Mouse (Mus musculus) lung, postnatal 14 days (tissue): ENCODE data around the gene Fitm2.

Experiments
- DNase-seq: peaks from one replicate; pipeline ENCODE4 v3.0.0; 2021

Gene Fitm2

DNA sequence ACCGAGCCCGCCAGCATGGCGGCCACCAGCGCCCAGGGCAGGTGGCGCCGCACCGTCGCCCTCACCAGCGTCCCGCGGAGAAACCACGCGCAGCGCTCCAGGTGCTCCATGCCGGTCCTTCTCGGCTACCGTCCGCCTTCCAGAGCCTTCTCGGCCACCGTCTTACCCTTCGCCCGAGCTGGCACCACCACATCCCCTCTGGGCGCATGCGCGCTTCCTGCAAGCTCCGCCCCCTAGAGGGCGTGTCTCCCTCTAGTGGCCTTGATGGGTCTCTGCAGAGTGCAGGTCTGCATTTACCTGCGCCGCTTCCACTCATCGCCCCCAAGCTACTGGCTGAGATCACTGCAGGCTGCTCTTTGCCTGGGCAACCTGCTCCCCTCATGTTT is at the start of gene Fitm2:
Fitm2 (minus strand) TSS at position 164 of the 386 bp plus-strand sequence.
- peak; percentile 96 for DNase-seq

- DNase-seq = no peak
These were observed 34.0 kb upstream of the Fitm2 start, which contains the start of gene Hnf4a for GRCm38 (mm10) chr2:163506300-163507004. Hnf4a (plus strand) TSS chr2:163506808.

- no peak for DNase-seq
These were observed 30.8 kb upstream of the Fitm2 start for GRCm38 (mm10) chr2:163503191-163503590.

DNA sequence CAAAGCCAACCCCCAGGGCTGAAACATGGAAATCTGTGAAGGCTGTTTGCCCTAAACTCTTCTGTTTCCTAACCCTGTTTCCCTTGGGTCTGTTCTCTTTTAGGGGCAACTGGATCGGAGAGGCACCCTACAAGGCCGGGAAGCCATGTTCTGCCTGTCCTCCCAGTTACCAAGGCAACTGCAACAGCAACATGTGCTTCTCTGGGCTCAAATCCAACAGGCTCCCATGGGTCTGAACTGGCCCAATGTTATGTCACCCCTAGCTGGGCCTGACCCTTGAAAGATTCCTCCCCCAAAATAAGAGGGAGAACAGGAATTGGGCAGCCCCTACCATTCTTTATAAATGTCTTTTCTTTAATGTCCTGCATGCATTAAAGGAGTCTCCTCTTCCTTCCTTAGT is 29.8 kb upstream of the Fitm2 start:
- DNase-seq = no peak

- no peak for DNase-seq
These were observed 22.0 kb upstream of the Fitm2 start for GRCm38 (mm10) chr2:163494456-163494855.

GRCm38 (mm10) chr2:163493976-163494375 is 21.5 kb upstream of the Fitm2 start:
- DNase-seq = peak; percentile 29

GRCm38 (mm10) chr2:163493031-163493430 is 20.6 kb upstream of the Fitm2 start:
- DNase-seq = no peak

- DNase-seq = no peak
These were observed 19.6 kb upstream of the Fitm2 start, which contains the start of gene R3hdml for GRCm38 (mm10) chr2:163492018-163492417. R3hdml (plus strand) TSS chr2:163492318.

GRCm38 (mm10) chr2:163491351-163491750 is 18.9 kb upstream of the Fitm2 start:
- DNase-seq = no peak

DNA sequence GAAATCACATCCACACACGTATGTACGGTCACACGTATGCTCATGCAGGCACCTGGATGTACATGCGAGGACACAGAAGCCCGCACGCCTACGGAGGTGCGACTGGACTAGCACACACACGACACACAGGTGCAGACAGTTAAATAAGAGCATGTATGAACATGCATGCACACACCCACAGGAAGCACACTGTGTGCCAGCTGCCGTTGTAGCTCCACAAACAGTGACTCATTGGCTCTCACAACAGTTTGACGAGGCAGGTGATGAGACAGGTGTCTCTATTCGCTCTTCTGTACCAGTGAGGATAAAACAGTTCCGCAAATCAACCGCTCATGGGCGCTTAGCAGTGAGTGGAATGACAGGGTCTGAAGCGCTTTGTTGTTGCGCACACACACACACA is 18.2 kb upstream of the Fitm2 start:
- no peak for DNase-seq

GRCm38 (mm10) chr2:163489725-163490291 is 17.4 kb upstream of the Fitm2 start:
- no peak for DNase-seq

GRCm38 (mm10) chr2:163487360-163487759 is 14.9 kb upstream of the Fitm2 start:
- DNase-seq = no peak

DNA sequence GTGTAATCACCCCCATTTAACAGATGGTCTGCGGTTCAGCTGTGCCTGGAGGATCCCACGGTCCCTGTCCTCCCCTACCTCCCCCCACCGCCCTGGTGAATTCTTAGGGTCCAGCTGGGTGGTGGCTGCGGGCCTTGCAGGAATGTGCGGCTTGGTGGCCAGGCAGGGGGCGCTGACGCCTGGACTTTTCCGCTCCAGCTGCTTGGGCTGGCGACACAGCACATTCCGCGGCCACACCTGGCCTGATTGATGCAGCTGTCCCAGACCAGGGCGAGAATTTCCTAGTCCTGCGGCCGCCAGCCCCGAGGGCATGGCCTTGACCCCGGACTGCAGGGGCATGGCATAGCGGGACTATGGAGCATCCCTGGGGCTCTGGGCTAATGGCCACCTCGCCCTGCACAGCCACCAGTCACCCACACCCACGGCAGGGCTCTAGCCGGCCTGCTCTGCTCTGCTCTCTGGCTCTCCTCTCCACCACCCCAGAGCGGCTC is 9.2 kb upstream of the Fitm2 start:
- peak; percentile 25 for DNase-seq

GRCm38 (mm10) chr2:163480191-163480825 is 7.9 kb upstream of the Fitm2 start:
- peak; percentile 44 for DNase-seq

- DNase-seq = peak; percentile 63
These were observed 541 bp downstream of the Fitm2 start for GRCm38 (mm10) chr2:163471710-163472465.

DNA sequence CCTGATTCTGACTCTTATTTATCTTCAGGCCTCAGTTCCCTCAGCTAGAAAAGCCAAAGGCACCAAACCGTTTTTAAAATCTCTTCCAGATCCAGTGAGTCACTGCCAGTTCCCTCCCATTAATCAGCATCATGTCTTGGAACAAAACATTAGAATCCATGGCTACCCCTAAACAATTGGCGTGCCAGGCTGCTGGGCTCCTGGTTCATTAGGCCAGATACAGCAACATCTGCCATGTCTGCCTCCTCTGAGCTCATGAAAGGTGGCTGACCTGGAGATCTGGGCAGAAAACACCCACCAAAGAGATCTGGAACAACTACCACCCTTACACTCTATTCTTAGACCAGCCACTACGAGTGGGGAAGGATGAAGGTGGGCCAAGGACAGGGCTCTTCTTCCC is 1.3 kb downstream of the Fitm2 start:
- DNase-seq = no peak

DNA sequence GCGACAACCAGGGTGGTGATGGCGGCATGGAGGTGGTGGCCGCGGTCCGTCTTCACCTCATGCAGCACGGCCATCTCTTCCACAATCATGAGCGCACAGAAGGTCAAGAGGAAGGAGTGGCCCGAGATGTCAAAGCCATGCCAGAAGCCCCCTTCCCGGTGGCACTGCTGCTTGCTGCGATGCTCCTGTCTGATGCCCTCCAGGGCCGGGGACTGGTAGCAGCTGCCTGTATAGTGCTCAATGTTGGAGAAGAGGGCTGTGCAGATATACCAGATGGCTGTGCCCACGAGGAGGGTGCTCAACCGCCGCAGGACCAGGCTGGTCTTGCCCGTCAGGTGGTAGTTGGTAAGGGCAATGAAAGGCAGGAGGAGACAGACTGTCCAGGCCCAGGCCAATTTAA is 2.7 kb downstream of the Fitm2 start:
- no peak for DNase-seq

DNA sequence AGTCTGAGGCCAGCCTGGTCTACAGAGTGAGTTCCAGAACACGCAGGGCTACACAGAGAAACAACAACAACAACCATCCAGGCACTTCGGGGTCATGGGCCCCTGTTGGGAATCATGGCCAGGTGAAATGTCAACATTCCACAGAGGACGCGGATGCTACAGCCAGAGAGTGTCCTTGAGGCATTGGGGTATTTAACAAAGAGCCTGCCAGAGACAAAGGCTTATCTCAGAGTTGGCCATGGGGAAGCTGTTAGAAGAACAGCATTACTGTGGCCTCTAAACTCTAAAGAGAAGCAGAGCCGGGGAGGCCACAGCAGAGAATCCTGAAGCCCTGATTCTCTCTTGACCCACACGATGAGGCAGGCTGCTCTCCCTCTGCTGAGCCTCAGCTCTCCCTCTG is 3.6 kb downstream of the Fitm2 start:
- DNase-seq = no peak

GRCm38 (mm10) chr2:163467585-163467984 is 4.8 kb downstream of the Fitm2 start:
- DNase-seq = no peak

DNA sequence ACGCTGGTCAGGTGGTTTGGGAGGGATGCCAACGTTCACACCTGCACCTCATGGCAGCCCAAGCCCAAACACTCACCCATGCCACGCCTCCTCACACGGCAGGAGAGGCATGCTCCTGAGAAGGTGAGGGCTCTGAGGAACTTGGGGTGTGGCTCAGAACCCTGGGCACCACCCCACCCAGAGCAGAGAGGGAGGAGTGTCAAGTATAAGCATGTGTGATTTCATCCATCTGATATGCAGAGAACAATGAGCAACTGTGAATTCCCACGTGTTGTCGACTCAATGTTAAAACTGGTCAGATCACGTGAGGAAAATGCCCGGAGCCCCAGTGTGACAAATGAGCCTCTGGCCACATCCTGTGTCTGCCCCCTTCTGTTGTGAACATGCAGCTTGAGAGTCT is 5.7 kb downstream of the Fitm2 start:
- DNase-seq = peak; percentile 39

- peak; percentile 29 for DNase-seq
These were observed 7.9 kb downstream of the Fitm2 start for GRCm38 (mm10) chr2:163464562-163464961.

- no peak for DNase-seq
These were observed 8.4 kb downstream of the Fitm2 start for GRCm38 (mm10) chr2:163463998-163464397.

DNA sequence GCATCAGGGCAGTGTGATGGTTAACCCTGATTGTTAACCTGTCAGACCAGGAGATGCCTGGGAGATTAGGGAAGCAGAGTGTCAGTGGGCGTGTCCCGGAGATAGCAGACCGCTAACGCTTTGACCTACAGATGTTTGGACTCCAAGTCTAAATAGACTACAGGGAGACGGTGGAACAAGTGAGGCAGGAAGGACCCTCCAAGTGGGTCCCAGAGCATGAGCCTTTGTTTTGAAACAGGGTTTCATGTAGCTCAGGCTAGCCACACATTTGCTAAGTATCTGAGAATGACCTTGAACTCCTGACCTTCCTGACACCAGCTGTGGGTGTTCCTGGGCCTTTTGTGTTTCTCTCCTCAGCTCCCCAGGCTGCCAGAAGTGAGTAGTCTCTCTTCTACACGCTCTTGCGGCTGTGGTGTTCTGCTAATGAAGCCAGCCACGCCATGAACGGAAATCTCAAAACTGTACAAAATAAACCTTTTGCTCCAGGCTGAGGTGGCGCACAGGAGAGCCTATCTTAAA is 9.1 kb downstream of the Fitm2 start:
- no peak for DNase-seq
